Mouse (Mus musculus): ENCODE data around the gene Csf1.
"Not testable (repeated sequence)": the region's sequence is repeated elsewhere in the genome, so short reads cannot be mapped to it uniquely, and the experiment has no call there.

Gene Csf1

GRCm38 (mm10) chr3:107750775-107751540 lies 9.3 kb downstream of the Csf1 start:
- in situ Hi-C loops (cut with MseI, MboI) = no loop called here

DNA sequence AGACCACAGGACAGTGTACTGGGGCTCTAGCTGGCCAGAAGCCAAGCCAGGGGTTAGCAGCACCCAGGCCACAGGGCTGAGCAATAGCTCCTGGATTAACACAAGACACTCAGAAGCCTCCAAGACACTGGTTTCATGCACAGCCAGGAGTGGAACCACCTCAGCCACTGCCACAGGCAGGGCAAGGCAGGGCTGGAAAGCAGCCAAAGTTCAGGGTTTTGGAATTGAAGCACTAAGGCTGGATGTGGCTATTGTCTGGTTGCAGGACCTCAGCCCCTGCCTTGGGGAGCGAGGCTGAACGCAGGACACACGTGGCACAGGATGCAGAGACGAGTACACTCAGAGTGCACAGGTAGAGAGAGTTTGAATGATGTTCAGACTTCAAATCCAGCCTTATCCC lies 10.8 kb downstream of the Csf1 start:
- in situ Hi-C loops (cut with MseI, MboI) = loop anchor here in 1 of 2 experiments (5.0 kb wide), 1 partner anchor 52 kb away; the partner anchor contains the start of gene Ahcyl1

DNA sequence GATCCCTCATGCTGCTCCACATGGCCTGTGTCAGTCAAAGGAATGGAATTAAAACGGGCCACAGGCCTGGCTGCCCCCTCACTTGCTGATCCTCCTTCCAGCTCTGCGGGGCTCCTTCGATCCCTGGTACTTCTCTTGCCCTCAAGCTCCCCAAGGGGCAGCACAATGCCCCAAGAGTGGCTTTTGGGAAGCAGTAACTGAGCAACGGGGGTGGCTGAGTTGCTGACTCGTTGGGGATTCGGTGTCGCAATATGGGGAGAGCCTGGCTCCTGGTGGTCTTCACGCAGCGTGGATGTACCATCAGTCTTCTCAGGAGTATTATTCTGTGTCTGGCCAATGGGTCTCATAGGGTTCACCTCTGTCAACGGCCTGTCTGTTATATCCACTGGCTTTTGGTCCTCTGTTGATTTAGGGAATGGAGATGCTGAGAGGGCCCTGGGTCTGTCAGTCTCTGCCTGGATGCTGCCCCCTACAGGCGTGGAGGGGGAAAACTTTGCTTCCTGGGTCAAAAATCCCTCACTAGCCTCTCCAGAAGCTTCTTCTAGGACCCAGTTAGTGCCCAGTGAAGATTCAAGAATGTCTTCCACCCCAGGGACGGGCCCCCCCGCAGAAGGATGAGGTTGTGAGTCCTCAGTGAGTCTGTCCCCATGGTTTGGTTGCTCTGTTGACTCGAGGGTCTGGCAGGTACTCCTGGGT lies 11.9 kb downstream of the Csf1 start:
- in situ Hi-C loops (cut with MseI, MboI) = loop anchor here in 1 of 2 experiments (5.0 kb wide), 1 partner anchor 51 kb away; the partner anchor contains the start of gene Ahcyl1

DNA sequence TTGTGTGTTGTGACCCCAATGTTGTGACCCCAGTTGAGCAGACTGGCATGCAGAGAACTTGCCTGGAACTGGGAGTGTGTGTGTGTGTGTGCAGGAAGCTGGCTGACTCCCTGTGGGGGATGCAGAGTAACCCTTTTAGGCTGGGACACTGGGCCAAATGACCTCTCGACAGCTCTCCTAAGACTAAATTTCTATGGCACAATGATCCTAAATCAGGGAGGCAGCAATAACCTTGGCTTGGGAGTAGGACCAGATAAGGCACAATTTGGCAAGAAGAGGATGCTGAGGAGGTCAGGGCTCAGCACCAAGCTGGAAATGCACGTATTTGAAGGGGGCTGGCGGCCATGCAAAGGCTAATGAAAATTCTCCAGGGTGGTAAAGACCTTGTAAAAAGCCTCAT lies 14.2 kb downstream of the Csf1 start:
- in situ Hi-C loops (cut with MseI, MboI) = loop anchor here in 1 of 2 experiments (5.0 kb wide), 1 partner anchor 49 kb away; the partner anchor contains the start of gene Ahcyl1

- in situ Hi-C loops (cut with MseI, MboI) = no loop called here
Measured at GRCm38 (mm10) chr3:107743650-107744049, 16.6 kb downstream of the Csf1 start.

GRCm38 (mm10) chr3:107743107-107743506 lies 17.2 kb downstream of the Csf1 start:
- in situ Hi-C loops (cut with MseI, MboI) = no loop called here

- in situ Hi-C loops (cut with MseI, MboI) = no loop called here
Measured at GRCm38 (mm10) chr3:107742071-107742710, 18.1 kb downstream of the Csf1 start.

- in situ Hi-C loops (cut with MseI, MboI) = no loop called here
Measured at GRCm38 (mm10) chr3:107741387-107741786, 18.9 kb downstream of the Csf1 start.

- in situ Hi-C loops (cut with MseI, MboI) = no loop called here
Measured at GRCm38 (mm10) chr3:107740578-107741207, 19.6 kb downstream of the Csf1 start.

DNA sequence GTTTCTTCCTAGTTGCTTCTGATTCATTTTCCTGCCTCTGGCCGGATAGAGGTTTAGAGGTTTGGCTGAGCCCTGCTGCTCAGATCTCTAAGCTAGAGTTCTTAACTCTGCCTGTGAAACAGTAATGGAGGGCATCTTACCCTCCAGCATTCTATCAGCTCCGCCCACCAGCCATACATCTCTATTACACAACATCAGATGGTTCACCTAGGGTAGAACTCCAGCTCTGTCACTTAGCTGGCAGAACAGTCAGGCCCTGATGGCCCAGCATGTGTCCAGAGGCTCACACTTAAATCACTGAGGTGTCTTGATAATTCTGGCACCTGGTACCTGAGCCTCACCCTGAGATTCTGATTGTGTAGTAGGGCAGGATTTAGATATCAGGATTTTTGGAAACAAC lies 20.3 kb downstream of the Csf1 start:
- in situ Hi-C loops (cut with MseI, MboI) = no loop called here

- in situ Hi-C loops (cut with MseI, MboI) = no loop called here
Measured at GRCm38 (mm10) chr3:107739456-107739855, 20.8 kb downstream of the Csf1 start.

DNA sequence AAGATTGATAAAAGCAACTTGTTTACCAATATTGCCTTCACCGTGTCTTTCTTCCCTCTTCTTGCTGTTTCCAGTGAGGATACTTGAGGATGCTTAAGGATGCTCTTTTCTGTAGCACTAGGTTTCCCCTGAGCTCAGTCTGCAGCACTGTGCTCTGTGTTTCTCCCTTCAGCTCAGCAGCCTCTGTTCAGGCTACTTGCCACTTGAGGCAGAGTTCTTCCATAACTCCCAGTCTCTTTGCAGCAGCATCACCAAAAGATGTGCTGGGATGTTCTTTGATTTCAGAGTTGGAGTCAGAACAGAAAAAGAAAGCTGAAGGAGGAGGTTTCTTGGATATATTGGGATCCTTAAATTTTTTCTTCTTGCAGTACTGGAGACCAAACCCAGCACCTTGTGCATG lies 21.6 kb downstream of the Csf1 start:
- in situ Hi-C loops (cut with MseI, MboI) = no loop called here

DNA sequence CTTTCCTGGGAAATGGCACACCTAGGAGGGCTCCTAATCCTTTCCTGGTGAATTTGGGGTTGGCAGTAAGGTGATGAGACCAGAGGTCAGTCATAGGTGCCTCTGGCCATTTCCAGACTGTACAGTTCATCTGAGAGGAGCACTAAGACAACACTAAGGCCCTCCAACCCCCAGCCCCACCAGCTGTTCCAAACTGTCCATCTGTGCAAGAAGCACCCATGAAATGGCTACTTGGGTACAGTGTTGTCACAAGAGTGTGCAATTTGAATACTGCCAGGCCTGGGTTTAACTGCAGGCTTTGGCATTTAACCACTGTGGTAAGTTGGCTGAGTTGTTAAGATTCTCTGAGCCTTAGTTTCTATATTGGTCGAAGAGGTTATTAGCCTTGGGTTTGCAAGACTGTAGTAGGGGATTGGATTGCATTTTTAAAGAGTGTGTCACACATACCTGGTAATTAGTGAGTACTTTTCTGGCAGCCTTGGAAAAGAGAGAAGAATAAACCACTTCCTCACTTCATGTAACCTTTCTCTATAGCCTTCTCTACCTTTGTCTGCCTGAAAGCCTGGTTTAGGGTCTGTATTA lies 22.6 kb downstream of the Csf1 start:
- in situ Hi-C loops (cut with MseI, MboI) = no loop called here

GRCm38 (mm10) chr3:107735620-107736019 lies 24.6 kb downstream of the Csf1 start:
- in situ Hi-C loops (cut with MseI, MboI) = not testable (repeated sequence)

GRCm38 (mm10) chr3:107733329-107733728 lies 26.9 kb downstream of the Csf1 start:
- in situ Hi-C loops (cut with MseI, MboI) = no loop called here

GRCm38 (mm10) chr3:107730236-107730635 lies 30.0 kb downstream of the Csf1 start:
- in situ Hi-C loops (cut with MseI, MboI) = no loop called here

GRCm38 (mm10) chr3:107728509-107728908 lies 31.8 kb downstream of the Csf1 start:
- in situ Hi-C loops (cut with MseI, MboI) = no loop called here

GRCm38 (mm10) chr3:107715971-107716370 lies 44.3 kb downstream of the Csf1 start:
- in situ Hi-C loops (cut with MseI, MboI) = no loop called here

- in situ Hi-C loops (cut with MseI, MboI) = no loop called here
Measured at GRCm38 (mm10) chr3:107714276-107714933, 45.9 kb downstream of the Csf1 start.

DNA sequence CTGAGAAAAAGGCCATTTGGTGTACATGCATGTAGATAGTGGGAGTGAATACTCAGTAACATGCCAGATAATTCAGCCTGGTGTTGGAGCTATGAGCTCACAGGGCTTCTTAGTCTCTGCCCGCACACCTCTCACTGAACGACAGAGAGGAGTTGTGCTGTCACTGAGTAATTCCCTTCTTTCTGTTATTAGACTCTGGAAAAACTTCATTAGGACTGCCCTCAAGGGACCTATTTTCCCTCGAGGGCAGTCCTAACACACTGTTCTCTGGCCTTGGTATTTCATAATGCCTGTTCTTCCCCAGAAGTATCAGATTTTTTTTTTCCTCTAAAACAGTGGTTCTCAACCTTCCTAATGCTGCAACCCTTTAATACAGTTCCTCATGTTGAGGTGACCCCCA lies 48.2 kb downstream of the Csf1 start:
- in situ Hi-C loops (cut with MseI, MboI) = no loop called here

- in situ Hi-C loops (cut with MseI, MboI) = no loop called here
Measured at GRCm38 (mm10) chr3:107709156-107709555, 51.1 kb downstream of the Csf1 start.

All from mouse trophoblast stem cell (cell line).